ENCODE assay signal across 8 mouse cellular contexts in genomic region chr5:124482966-124483654, GRCm38 (mm10). TPM values are rescaled to one million over a fixed set of nuclear protein-coding genes. Genes with fewer than 3 reads are reported as not detected.
DNase-seq lines count a peak whose midpoint lies in the region; ATAC-seq and TF ChIP-seq lines count a peak whose summit lies in the region.

Gene Snrnp35, plus strand, starts transcription at chr5:124483134.

- POLR2A ChIA-PET in Patski (lab: Charles Lee): no interaction called here

- H3K4me1 ChIP-seq in hindbrain, embryonic 13.5 days (replicated peaks): peaks cover 26% of the 10 kb centered on the region

- H3K27me3 ChIP-seq in Patski: no peaks in the 10 kb centered on the region
- H3K27me3 ChIP-seq in hindbrain, embryonic 13.5 days: no peaks in the 10 kb centered on the region

- CTCF ChIA-PET in Patski (lab: Charles Lee): interaction anchor here (0.9 kb wide), 1 partner anchor 51 kb away, joined by 4 read pairs; no protein-coding TSS in a partner anchor

- peak; percentile 77 for ATAC-seq in Patski
- peak; percentile 96 for ATAC-seq in hindbrain, embryonic 13.5 days (ENCODE audit: low FRiP score)

- in situ Hi-C loops in Patski (cut with MboI; ENCODE audit: low pct_unique_long_range_greater_than_20kb): no loop called here

- no peaks in the 10 kb centered on the region for H3K9me3 ChIP-seq in hindbrain, embryonic 13.5 days

- H3K36me3 ChIP-seq in hindbrain, embryonic 13.5 days: 0 out of 2 replicates have a peak, but pooled peaks cover 3% of the 10 kb centered on the region

- no peak for TF ChIP-seq CTCF in Patski (IDR thresholded peaks at IDR 0.05)

- H3K27ac ChIP-seq in hindbrain, embryonic 13.5 days: peak within 1 kb of the TSS; percentile 98

- H3K4me2 ChIP-seq in hindbrain, embryonic 13.5 days: peak within 1 kb of the TSS; percentile 74

- under 1% methylated on average over 48 of the region's 48 CpGs for WGBS in hindbrain, embryonic 13.5 days

- peak; percentile 91 for DNase-seq in Patski (ENCODE audit: low read depth, low spot score)
- DNase-seq in cerebellum, postnatal 14 days: peak; percentile 94
- peak; percentile 76 to 80 for DNase-seq in frontal cortex, postnatal 14 days (ENCODE audit: low spot score in 2 of 2)
- peak; percentile 84 to 95 for DNase-seq in layer of hippocampus, postnatal 25 days (ENCODE audit: extremely low spot score in 1 of 2, low spot score in 1 of 2)
- peak; percentile 93 for DNase-seq in lung, postnatal 36 days
- DNase-seq in retina, postnatal 1 day: peak; percentile 95
- DNase-seq in urinary bladder, adult 18-20 months (ENCODE audit: low spot score in 2 of 2): peak; percentile 89 to 92

- H3K4me3 ChIP-seq in hindbrain, embryonic 13.5 days: peak within 1 kb of the TSS; percentile 63

- H3K9ac ChIP-seq in hindbrain, embryonic 13.5 days: peak within 1 kb of the TSS; percentile 88

RNA-seq across cellular contexts. Expression of gene Snrnp35, which starts in this region (rescaled TPM):
- polyA plus RNA-seq in Patski (2021): 20.3 TPM
- 22.5 and 27.5 TPM in 2 replicates for polyA plus RNA-seq in hindbrain, embryonic 13.5 days (2015; fragmentation: Nextera tagmentation; extraction: Ambion mirVana)
- 10 to 100 TPM; 20.6 to 25.9 TPM for total RNA-seq in layer of hippocampus, postnatal 25 days (2021)

Comparison
In these comparisons a context has a peak if more than half of its experiments do, and no peak if none do; other contexts are left out.
1. Peak in every context shown above with its lines: DNase-seq, ATAC-seq, H3K4me3 ChIP-seq and H3K27ac ChIP-seq.